Mouse (Mus musculus) midbrain, embryonic 16.5 days (tissue): ENCODE measurements at regions not wholly inside any gene's neighbourhood (a gene's known extent, or its start where the extent isn't known, plus 50 kb on each side); places are given as distances from the start of the nearest gene placed in this dataset.

Experiments
- ATAC-seq: fragments of 200-750 bp; cut with Nextera tagmentation; 2 replicates; pipeline ENCODE4 v1.8.0; 2017; ENCODE audit warnings: moderate TSS enrichment
- H3K27ac ChIP-seq: fragments of 300-500 bp; sonication (generic); 2 replicates; pipeline ENCODE4 v1.5.1; 2014; ENCODE audit warnings: mild to moderate bottlenecking, low read length, mixed read lengths
- H3K27me3 ChIP-seq: fragments of 300-500 bp; sonication (generic); 2 replicates; pipeline ENCODE4 v1.6.1; 2014; ENCODE audit warnings: low read depth, low read length, mixed read lengths; ENCODE audit not compliant: control insufficient read depth, insufficient read depth
- H3K36me3 ChIP-seq: fragments of 300-500 bp; sonication (generic); 2 replicates; pipeline ENCODE4 v1.6.1; 2014; ENCODE audit warnings: mild to moderate bottlenecking, low read length, moderate library complexity, mixed read lengths; ENCODE audit not compliant: control insufficient read depth, insufficient read depth
- H3K4me1 ChIP-seq: fragments of 300-500 bp; sonication (generic); 2 replicates; pipeline ENCODE4 v1.6.1; 2014; ENCODE audit warnings: mild to moderate bottlenecking, low read length, mixed read lengths; ENCODE audit not compliant: control insufficient read depth, insufficient read depth
- H3K4me2 ChIP-seq: fragments of 300-500 bp; sonication (generic); 2 replicates; pipeline ENCODE4 v1.6.1; 2014; ENCODE audit warnings: mild to moderate bottlenecking, low read length, mixed read lengths
- H3K4me3 ChIP-seq: fragments of 300-500 bp; sonication (generic); 2 replicates; pipeline ENCODE4 v1.5.1; 2014; ENCODE audit warnings: low read depth, mild to moderate bottlenecking, low read length, moderate library complexity, mixed read lengths
- H3K9ac ChIP-seq: fragments of 300-500 bp; sonication (generic); 2 replicates; pipeline ENCODE4 v1.6.1; 2014; ENCODE audit warnings: low read depth, low read length, mixed read lengths
- H3K9me3 ChIP-seq: fragments of 300-500 bp; sonication (generic); replicated peaks from 2 replicates; pipeline ENCODE4 v1.6.1; 2014; ENCODE audit warnings: mild to moderate bottlenecking, low read length, mixed read lengths; ENCODE audit not compliant: control insufficient read depth, poor library complexity, severe bottlenecking
- WGBS: fragments of 180-500 bp; shearing (Covaris S2); extraction: QIAGEN DNeasy Blood & Tissue Kit; methylation state at CpG from one replicate; pipeline ENCODE4 v1.1.7; 2014; 5-methylcytosine and 5-hydroxymethylcytosine counted together

- no peak for ATAC-seq
Measured at GRCm38 (mm10) chr4:97417943-97418342, 235.0 kb upstream of the Gm10192 start.

GRCm38 (mm10) chr4:97408633-97409296 is 225.8 kb upstream of the Gm10192 start:
- no peak for ATAC-seq
- 29% methylated on average over 7 of the region's 7 CpGs for WGBS
- no peak overlapping the region for H3K27ac ChIP-seq
- H3K9ac ChIP-seq: no peak overlapping the region
- no peaks in the 10 kb centered on the region for H3K4me1 ChIP-seq
- no peak overlapping the region for H3K4me2 ChIP-seq
- no peaks in the 10 kb centered on the region for H3K27me3 ChIP-seq
- H3K4me3 ChIP-seq: no peak overlapping the region
- no peaks in the 10 kb centered on the region for H3K36me3 ChIP-seq
- no peaks in the 10 kb centered on the region for H3K9me3 ChIP-seq

More at GRCm38 (mm10) chr4:97417943-97418342, 235.0 kb upstream of the Gm10192 start:
- H3K4me3 ChIP-seq: no peak overlapping the region
- H3K27me3 ChIP-seq: no peaks in the 10 kb centered on the region
- H3K27ac ChIP-seq: no peak overlapping the region
- no peak overlapping the region for H3K4me2 ChIP-seq
- H3K9me3 ChIP-seq: no peaks in the 10 kb centered on the region
- no peak overlapping the region for H3K9ac ChIP-seq
- H3K4me1 ChIP-seq: no peaks in the 10 kb centered on the region
- no peaks in the 10 kb centered on the region for H3K36me3 ChIP-seq

- Histone ChIP-seq H3K4me3 (no peak overlapping the region), H3K36me3 (no peaks in the 10 kb centered on the region), H3K27me3 (no peaks in the 10 kb centered on the region), H3K4me2 (no peak overlapping the region), H3K9me3 (no peaks in the 10 kb centered on the region), H3K27ac (no peak overlapping the region), H3K9ac (no peak overlapping the region), H3K4me1 (no peaks in the 10 kb centered on the region)
- 87% methylated on average over 3 of the region's 3 CpGs for WGBS
- ATAC-seq: no peak
Measured at GRCm38 (mm10) chr4:97394697-97395280, 211.8 kb upstream of the Gm10192 start.

- no peak overlapping the region for H3K4me2 ChIP-seq
- no peaks in the 10 kb centered on the region for H3K9me3 ChIP-seq
- peaks cover 3% of the 10 kb centered on the region; the same call in 1 of the 2 replicates for H3K4me1 ChIP-seq
- no peaks in the 10 kb centered on the region for H3K27me3 ChIP-seq
- ATAC-seq: no peak
- no peak overlapping the region for H3K4me3 ChIP-seq
- H3K36me3 ChIP-seq: no peaks in the 10 kb centered on the region
- 72% methylated on average over 3 of the region's 3 CpGs for WGBS
- H3K9ac ChIP-seq: no peak overlapping the region
- H3K27ac ChIP-seq: no peak overlapping the region
Measured at GRCm38 (mm10) chr4:97381084-97381483, 198.1 kb upstream of the Gm10192 start.

DNA sequence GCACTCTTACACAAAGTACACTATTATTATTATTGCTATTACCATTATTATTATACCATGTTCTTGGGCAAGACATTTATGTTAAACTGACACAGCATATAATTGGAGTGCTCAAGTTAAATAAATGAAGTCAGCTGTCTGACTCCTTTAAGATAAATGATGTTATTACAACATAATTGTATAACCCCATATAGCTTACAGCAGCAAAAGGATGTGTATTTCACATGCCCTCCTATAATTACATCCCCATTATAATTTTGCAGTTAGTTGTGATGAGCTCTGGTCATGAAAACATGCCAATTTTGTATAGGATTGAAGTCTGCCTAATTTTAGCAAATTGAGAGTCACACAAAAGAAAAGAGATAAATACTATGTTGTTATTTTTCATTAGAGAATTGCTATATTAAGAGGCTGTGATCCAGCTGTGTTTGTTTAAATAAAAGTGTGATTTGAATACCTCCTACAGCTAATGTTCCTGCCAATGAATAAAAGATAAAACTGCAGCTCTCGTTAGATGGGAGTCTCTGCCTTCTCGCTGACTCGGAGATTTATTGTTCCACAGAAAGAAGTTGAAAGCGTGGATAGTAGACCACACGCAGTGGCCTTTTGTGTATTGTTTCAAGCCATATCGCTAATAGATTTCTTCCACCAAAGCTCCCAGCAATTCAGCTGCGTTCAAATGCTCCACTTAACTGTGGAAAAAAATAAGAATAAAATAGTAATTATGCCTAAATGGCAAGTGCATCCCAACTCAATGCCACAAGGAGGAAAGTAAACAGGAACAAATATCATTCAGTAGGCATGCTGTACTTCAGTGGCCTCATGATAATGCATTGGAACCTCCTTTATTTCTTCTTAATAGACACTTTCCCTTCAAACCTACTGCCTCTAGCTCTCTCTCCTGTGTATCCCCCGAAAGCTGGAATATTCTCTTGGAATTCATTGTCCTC is 194.9 kb upstream of the Gm10192 start:
- H3K9ac ChIP-seq: no peak overlapping the region

DNA sequence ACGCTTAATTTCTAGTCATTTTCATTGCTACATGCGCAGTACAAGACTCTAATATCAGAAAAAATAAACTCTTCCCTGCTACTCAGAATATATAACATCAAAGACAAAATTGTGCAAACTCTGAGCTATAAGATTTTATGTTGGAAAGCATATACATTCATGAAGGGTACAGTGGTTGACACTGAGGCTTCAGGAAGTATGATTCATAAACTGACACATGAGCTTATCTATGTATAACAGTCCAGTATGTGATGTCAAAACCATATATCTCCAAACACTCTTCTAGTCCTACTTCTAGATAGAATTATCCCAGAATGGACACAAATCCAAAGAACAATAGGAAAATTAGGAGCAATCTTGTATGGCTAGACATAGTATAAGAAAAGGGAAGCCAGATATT is 177.5 kb upstream of the Gm10192 start:
- no peak for ATAC-seq
- no peak overlapping the region for H3K9ac ChIP-seq
- H3K4me1 ChIP-seq: no peaks in the 10 kb centered on the region

More for the DNA sequence above, 194.9 kb upstream of the Gm10192 start:
- Histone ChIP-seq H3K27ac (no peak overlapping the region), H3K4me1 (peaks cover 3% of the 10 kb centered on the region; the same call in 1 of the 2 replicates), H3K9me3 (no peaks in the 10 kb centered on the region), H3K36me3 (no peaks in the 10 kb centered on the region), H3K4me2 (no peak overlapping the region), H3K27me3 (no peaks in the 10 kb centered on the region), H3K4me3 (no peak overlapping the region)
- 19% methylated on average over 8 of the region's 8 CpGs for WGBS
- 0 out of 2 replicates have a peak, but pooled peaks have one; percentile 56 for ATAC-seq

DNA sequence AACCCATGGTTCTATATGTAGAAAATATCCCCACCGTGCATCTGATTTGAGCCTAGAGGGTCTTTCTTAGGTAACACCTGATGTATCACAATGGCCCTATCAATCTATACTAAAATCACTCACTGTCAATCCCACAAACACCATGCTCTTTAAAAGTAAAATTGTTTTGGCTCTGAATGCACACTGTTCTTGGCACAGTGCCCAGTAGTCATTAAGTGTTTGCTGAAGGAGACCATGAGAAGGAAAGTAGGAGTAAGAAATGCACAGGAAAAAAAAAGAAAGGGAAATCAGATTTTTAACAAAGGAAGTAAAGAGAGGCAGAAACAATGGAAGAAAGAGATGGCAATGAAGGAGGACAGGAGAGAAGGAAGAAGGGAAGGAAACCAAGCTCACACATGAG is 175.0 kb upstream of the Gm10192 start:
- Histone ChIP-seq H3K4me2 (no peak overlapping the region), H3K4me1 (no peaks in the 10 kb centered on the region), H3K27ac (no peak overlapping the region), H3K27me3 (no peaks in the 10 kb centered on the region), H3K9ac (no peak overlapping the region), H3K36me3 (no peaks in the 10 kb centered on the region), H3K4me3 (no peak overlapping the region), H3K9me3 (no peaks in the 10 kb centered on the region)
- WGBS: 78% methylated on average over 1 of the region's 1 CpGs
- no peak for ATAC-seq

More for the DNA sequence above, 177.5 kb upstream of the Gm10192 start:
- H3K4me3 ChIP-seq: no peak overlapping the region
- H3K27me3 ChIP-seq: no peaks in the 10 kb centered on the region
- H3K4me2 ChIP-seq: no peak overlapping the region
- no peaks in the 10 kb centered on the region for H3K9me3 ChIP-seq
- H3K36me3 ChIP-seq: no peaks in the 10 kb centered on the region
- 93% methylated on average over 2 of the region's 2 CpGs for WGBS
- no peak overlapping the region for H3K27ac ChIP-seq

DNA sequence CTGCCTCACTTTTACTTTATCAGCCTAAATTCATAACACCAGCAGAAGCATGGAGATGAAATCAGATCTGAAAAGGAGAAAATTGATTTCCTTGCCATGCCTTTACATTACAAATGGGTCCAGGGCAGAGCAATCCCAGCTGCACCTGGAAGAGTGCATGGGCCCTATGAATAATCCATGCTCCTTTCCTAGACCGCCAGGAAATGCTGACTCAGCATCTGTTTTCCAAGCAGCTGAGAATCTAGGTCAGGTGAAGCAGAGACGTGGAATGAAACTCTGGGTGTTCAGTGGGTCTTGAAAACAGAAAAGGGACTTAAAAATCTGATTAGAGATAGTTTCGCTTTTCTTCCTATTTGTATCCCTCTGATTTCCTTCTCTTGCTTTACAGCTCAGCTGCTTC is 163.8 kb upstream of the Gm10192 start:
- no peaks in the 10 kb centered on the region for H3K36me3 ChIP-seq
- no peak for ATAC-seq
- 62% methylated on average over 3 of the region's 3 CpGs for WGBS
- H3K27me3 ChIP-seq: no peaks in the 10 kb centered on the region
- H3K9me3 ChIP-seq: no peaks in the 10 kb centered on the region
- H3K9ac ChIP-seq: no peak overlapping the region
- no peaks in the 10 kb centered on the region for H3K4me1 ChIP-seq
- H3K4me2 ChIP-seq: no peak overlapping the region
- H3K27ac ChIP-seq: no peak overlapping the region
- no peak overlapping the region for H3K4me3 ChIP-seq

GRCm38 (mm10) chr4:97344335-97344734 is 161.4 kb upstream of the Gm10192 start:
- H3K4me3 ChIP-seq: no peak overlapping the region
- H3K36me3 ChIP-seq: no peaks in the 10 kb centered on the region
- no peaks in the 10 kb centered on the region for H3K9me3 ChIP-seq
- no peak overlapping the region for H3K4me2 ChIP-seq
- no peak overlapping the region for H3K9ac ChIP-seq
- ATAC-seq: no peak
- H3K27ac ChIP-seq: no peak overlapping the region
- no peaks in the 10 kb centered on the region for H3K27me3 ChIP-seq
- H3K4me1 ChIP-seq: no peaks in the 10 kb centered on the region
- 88% methylated on average over 2 of the region's 2 CpGs for WGBS
